Mouse (Mus musculus): ENCODE data around the gene Pdlim5.

The Pdlim5 gene

DNA sequence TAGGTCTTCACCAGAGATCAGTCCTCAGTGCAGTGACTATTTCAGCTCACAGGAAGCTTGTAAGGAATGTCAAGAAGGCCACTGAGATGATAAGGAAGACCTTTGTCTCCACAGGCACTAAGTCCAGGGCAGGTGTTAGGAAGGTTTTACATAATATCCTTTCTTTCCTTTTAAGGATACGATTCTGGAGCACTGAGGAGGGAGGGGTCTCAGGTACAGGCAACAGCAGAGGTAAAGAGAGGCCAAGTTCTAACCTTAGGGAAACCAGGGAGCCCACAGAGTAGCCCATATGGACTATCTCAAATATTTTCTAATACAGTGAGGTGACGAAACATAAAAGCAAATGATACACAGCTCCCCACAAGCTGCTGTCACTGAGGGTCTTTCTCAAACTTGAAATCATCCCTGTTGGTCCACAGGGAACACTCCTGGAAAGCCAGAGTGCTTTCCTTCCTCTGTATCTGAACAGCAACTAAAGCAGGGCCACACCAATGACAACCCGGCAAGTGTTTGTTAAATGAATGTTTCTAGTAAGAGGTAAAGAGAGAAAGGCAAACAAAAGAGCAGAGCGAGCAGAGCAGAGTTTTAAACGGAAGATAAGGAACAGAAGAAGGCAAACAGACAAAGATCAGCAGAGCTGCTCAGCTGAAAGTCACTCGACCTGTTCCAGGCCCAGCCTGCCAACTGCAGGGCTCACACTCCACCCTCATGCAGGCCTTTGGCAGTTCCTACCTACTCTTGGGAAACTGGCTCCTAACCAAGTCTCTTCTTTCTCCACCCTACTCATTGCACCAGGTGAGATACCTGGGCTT is 55.9 kb downstream of the Pdlim5 start:
- DNase-seq (ENCODE audit: low read depth, low spot score), result no peak

DNA sequence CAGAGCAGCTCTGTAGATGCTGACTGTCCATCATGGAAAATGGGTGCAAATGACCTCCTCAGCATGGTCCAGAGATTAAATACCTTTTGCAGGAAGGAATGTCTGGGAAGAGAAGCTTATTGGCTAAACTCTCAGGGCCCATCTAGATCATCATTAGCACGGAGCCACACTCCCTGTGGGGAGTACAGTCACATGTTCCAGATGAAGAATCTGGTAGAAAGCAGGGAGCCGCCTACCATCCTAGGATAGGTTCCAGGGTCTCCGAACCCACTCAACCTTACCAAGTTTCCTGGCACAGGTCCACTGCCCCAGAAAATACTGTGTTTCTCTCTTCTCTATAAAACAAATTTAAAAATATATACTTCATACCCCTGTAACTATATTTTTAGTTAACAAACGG is 57.4 kb downstream of the Pdlim5 start:
- no peak for DNase-seq (ENCODE audit: low read depth, low spot score)

DNA sequence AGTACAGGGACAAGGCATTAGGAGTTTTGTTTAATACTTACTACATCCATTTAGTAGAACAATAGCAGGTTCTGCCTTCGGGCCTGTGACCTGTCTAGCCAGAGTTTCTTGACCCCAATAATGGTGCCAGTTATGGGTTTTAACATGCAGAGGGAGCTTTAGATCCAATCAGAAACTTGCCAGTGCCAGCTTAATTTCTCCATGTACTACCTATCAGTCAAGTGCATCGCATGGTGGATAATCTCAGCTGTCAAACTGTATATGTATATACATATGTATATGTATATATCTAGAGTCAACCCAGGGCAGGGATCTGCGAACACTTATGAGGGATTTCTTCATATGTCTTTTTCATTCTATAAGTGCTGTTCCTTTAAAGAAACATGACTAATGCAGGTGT is 61.0 kb downstream of the Pdlim5 start:
- no peak for DNase-seq (ENCODE audit: low read depth, low spot score)

DNA sequence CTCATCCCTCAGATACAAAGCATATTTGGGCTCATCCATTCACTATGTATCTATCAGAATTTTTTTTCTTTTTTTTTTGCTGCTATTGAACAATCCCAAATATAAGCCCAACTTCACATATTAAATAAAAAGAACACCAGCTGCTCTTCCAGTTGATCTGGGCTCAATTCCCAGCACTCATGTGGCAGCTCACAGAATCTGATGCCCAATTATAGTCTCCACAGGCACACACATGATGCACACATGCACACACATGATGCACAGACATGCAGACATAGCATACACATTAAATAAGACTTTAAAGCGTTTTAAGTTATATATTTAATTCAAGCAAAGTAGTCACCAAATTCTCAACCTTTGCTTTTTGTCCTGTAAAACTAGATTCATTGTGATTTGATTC is 62.0 kb downstream of the Pdlim5 start:
- DNase-seq (ENCODE audit: low read depth, low spot score), result no peak

DNA sequence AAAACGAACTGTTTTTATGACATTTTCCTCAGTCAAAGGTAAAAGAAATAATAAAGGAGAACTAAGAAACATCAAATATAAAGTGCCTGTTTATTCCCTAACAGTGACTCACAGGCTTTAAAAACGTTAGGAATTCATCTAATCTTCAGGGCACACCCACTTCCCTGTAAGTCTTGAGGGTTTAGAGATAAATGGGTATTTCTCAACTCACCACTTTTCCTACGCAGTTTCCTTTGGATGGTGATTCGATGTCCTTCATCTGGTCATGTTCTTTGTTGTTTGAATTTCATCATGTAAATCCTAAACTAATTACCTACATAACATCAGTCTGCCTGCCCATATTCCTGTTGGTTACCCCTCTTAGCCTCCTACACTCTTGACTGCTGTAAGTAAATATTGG is 62.8 kb downstream of the Pdlim5 start:
- DNase-seq (ENCODE audit: low read depth, low spot score), result no peak

DNA sequence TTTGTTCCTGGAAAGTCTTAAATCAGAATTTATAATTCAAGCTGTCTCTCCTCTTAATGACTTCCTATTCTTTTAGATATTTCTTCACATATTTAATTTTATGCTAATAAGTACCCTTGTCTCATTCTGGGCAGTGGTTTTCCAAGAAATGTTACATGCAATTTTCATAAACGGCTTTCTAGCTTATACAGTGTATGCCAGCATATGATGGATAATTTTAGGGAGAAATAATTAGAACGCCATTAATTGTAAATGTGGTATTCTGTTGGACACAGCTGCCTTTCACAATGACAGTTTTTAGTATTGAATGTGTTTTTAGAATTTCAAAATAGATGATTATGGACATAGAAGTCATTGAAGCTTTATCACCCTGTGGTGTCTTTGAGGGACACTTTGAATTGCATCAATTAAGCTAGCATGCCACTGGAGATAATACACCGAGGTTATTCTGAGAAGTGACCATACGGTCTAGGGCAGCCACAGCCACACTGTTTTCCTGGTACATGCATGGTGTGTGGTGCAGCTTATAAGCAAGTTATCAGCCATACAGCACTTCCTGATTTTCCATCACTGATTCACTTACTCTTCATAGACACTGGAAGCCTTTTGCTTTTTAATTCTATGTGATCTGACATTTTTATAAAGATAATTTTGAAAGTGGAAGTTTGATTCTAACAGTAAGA is 63.5 kb downstream of the Pdlim5 start:
- DNase-seq (ENCODE audit: low read depth, low spot score), result no peak

DNA sequence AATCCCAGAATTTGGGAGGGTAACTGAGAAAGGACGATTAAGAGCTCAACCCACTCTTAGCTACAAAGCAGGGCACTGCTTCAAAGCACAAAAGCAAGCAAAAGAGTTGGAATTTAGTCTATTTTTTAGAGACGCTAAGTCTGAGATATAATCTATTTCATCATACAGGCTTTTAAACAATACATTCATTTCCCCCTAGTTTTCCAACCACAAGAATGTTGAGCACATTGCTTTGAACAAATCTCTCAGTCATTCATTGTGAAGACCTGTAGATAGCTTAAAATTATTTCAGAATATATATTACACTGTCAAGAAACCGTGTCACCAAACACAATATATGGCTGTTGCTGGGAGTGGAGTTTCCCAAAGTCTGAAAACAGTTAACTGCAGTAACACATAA is 65.1 kb downstream of the Pdlim5 start:
- DNase-seq (ENCODE audit: low read depth, low spot score), result no peak

DNA sequence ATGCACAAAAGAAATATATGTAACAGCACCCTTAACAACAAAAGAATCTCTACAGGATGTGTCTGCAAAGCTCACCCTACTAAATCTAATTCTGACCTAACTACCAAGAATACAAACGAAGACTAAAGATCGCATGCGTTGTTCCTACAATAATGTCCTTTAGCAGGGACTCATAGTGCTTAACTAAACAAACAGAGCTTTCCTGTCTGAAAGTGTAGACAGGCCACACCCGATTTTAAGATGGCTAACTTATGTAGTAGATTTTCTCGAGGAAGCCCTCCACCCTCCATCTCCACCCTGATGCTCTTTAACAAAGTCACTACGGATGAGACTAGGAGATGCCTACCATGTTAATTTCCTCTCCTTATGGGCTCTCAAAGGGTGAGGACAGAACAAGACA is 71.9 kb downstream of the Pdlim5 start:
- DNase-seq (ENCODE audit: low read depth, low spot score), result no peak

DNA sequence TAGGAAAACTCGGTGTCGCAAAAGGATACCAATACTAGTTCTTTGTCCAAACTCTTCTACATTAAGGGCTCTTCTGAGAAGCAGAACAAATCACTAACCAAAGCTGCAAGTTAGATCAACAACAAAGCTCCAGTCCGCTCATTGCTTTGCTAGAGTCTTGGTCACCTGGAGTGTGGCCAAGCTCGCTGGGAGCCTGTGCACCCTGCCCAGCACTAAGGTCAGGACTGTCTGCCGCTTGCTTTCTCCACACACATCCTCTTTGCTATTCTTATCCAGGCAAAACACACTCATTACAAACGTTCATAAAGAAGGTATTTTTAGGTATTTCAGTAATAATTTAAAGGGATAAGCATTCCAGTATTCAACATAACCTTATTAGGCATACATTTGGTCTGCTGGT is 73.6 kb downstream of the Pdlim5 start:
- DNase-seq (ENCODE audit: low read depth, low spot score), result no peak

DNA sequence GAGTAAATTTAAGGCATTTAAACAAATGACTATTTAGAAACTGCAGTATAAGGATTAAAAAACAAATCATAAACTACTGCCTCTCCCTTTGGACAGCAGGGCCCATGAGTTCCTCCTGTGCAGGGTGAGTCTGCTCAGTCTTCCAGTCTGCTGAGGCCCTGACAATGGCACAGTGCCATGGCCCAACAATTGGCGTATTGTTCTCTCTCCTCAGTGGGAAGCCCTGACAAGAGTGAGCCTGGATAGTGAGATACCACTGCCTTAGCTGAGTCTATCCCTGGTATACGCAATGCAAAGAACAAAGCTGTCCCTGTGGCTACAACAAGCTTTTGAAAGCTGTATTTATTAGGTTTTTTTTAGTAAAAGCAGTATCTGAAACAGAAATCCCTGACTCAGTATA is 77.3 kb downstream of the Pdlim5 start:
- DNase-seq (ENCODE audit: low read depth, low spot score), result peak; percentile 22

DNA sequence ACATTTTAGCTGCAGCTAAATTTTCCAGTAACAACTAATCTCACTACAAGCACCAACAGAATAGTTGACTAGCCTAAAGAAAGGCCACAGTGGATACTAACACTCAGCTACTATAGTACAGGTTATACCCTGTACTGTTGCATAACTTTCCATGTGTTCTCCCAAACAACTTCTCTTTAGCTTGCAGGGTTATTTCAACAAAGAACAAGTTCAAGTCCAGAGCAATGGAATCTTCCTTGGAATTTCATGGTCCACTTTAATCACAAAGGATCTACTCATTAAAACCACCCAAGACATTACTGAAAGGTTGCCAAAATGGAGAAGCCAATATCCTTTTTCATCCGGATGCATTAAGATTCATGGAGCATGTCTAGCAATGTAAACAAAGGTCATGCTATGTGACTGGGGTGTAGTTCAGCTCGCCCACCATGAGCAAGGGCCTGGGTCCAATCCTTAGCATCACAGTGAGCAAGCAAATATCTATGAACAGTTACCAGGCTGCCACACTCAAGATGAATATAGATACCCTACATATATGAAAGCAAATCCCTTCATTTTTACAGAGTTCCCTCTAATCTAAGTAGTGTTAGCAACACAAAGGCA is 79.3 kb downstream of the Pdlim5 start:
- no peak for DNase-seq (ENCODE audit: low read depth, low spot score)

DNA sequence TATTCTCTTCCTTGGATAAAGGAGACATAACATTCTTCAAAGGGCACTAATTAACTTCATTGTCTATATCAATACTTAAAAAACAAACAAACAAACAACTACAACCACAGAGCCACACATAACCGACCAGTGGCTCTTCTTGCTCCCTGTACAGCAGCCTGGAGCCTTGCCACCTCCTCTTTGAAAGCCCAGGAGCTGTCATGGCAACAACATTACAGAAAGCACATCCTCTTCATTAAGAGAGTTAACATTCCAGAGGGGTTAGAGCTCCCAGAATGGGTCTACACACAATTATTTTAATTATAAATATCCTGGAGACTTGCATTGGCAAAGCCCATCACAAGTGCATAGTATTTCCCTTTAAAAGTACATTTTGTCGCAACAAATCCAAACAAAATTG is 84.4 kb downstream of the Pdlim5 start:
- no peak for DNase-seq (ENCODE audit: low read depth, low spot score)

DNA sequence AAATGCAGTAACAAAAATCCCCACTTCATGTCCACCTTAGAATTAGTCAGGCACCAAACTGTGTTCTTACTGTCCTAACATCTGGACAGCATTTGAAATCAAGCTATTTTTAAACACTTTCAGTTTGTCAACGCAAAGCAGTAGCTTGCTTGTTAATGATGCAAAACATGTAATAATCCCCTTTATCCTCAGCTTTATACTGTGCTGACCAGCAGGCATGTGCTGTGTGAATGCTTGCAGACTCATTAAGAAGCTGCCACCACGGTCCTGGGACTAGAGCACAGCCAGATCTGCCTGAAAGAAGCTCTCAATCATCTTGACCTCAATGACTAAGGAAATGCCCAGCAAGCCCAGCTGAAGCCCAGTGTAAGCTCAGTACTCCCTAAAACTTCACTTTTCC is 85.0 kb downstream of the Pdlim5 start:
- DNase-seq (ENCODE audit: low read depth, low spot score), result no peak

DNA sequence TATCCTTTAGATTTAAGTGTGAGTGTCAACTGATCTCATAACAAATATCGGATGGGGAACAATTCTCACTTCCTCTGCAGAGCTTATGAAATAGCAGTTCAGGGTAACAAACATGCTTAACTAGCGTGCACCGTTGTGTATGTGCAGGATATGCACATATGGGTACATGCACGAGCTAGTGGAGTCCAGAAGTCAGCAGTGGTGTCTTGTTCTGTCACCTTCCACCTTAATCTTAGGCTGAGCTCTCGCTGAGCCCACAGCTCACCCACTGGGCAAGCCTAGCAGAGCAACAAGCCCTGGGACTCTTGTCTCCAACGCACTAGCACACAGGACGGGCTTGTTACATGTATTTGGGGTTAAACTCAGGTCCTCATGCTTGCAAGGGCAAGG is 100.2 kb downstream of the Pdlim5 start:
- no peak for DNase-seq (ENCODE audit: low read depth, low spot score)

DNA sequence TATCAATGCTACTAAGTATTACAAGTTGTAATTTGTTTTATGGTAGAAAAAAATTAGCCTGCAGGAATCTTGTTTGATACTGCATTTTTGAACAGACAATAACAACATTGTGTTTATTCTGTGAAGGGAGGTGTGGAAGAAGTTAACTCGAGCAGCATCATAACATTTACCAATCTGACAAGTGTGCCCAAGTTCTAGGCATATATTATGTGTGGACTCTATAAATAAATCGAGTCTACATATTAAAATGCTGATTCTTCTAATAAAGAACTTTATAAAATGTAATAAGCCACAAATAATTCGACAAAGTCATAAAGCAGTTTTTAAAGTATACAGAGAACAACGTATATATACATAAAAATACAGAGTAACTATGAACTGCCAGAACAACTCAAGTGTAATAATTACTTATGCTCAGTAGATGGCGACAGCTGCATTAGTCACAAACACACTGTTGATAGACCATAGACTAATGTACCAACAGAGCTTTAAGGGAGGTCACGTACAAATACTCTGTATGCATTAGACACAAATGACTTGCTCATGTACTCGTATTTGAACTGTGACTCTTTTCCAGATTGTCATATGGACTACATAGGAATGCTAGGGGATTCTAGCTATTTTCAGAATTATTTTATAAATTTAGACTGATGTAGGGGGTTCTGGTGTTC is 100.7 kb downstream of the Pdlim5 start:
- peak; percentile 58 for DNase-seq (ENCODE audit: low read depth, low spot score)

DNA sequence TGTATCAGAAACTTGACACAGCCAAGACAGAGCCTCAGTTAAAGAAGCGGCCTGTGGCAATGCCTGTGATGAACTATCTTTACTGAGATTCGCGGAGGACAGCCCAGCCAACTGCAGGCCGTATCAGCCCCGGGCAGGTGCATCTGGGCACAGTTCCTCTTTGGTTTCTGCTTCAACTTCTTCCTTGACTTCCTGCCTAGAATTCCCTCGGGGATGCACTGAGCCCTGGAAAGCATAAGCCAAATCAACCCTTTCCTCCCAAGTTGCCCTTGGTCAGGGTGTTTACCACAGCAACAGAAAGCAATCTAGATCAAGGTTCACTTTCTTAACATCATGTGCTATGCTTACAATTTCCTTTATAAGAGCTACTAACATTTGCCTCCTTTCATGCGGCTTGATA is 101.9 kb downstream of the Pdlim5 start:
- no peak for DNase-seq (ENCODE audit: low read depth, low spot score)

DNA sequence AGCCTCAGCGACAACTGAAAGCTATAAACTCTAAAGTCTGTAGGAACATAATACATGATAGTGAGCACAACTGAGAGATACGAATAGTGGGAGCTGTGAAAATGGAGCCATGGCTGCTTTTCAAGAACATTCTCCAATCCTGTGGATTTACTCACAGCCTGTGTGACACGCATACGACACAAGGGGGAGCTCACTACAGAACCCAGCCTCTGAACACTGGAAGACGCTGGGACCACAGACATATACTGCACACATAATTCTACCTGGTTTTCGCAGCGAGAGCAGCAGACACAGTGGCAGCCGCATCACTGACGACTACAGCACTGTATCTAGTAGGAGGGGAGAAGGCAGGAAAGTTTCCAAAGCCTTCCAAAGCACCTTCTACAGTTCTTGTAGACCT is 112.8 kb downstream of the Pdlim5 start:
- DNase-seq (ENCODE audit: low read depth, low spot score), result peak; percentile 43

DNA sequence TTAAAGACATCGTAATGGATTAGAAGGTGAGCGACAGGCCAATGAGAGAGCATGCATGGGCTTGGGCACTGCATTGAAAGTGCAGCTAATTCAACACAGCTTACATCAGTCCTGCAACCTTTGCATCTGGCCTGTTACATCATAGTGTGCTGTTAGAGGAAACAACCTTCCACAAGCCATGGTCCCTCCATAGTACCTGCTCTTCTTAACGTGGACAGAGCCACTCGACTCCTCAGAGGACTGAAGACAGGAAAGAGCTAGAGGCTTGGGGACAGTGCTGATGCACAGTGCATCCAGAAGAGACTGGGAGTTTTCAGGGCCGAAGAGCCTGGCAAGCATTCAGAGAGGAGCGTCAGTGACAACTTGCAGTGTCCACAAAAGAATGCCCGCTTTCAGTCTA is 113.8 kb downstream of the Pdlim5 start:
- no peak for DNase-seq (ENCODE audit: low read depth, low spot score)

DNA sequence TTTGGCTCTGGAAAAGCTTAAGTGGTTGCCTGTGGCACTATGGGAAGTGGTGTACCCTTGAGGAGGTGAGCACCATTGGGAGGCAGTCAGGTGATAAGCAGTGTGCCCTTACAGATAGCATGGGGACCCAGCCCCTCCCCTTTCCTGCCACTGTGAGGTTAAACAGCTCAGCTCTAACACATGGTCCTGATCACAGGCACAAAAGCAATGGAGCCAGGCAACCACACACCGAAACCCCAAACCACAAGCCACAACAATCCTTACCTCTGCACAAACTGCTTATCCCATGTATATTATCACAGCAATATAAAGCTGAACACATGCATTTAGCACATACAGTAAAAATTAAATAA is 114.4 kb downstream of the Pdlim5 start:
- DNase-seq (ENCODE audit: low read depth, low spot score), result no peak

DNA sequence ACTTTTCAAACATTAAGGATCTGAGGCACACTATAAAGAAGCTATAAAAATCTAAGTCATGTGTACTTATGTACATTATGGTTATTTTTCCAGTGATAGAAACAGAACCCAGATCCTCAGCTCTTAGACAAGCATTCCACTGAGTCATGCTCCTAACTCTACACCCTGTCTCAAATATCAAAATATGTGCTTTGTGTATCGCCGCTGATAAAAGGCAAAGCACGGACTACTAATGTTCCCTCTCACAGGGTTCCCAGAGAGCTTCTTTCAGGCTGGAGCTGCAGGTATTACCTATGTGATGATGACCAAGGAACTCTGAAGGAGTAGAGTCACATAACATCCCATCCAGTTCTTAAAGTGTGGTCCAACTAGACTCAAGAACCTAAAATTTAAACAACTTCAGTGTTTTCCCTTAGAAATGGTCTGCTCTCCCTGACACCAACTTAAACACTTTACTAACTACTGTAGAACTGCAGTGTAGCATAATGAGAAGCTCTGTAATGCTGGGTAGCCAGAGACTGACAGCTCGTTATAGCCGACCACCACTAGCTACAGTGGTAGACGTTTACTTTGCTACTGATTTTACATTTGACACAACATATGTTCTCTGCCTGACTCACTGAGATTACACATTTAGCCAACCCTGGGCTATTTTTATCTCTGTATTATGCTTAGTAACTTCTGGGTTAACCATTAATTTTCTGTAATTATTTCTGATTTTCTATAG is 115.0 kb downstream of the Pdlim5 start:
- no peak for DNase-seq (ENCODE audit: low read depth, low spot score)

DNA sequence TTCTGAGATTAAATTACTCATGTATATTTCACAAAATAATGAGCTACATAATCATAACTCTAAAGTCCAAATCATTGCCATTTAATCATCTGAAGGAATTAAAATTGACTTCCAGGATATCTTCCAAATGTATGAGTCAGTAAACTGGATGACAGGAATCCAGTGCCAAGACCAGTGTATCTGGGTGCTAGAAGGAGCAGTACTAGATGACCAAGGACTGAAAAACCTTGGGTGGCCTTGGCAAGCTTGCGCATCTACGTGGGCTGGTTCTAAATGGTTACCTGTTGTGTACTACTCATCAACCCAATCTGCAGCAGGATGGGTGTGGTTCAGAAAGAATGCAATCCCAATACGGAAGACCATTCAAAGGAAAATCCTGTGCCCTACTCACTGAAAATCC is 116.5 kb downstream of the Pdlim5 start:
- no peak for DNase-seq (ENCODE audit: low read depth, low spot score)

DNA sequence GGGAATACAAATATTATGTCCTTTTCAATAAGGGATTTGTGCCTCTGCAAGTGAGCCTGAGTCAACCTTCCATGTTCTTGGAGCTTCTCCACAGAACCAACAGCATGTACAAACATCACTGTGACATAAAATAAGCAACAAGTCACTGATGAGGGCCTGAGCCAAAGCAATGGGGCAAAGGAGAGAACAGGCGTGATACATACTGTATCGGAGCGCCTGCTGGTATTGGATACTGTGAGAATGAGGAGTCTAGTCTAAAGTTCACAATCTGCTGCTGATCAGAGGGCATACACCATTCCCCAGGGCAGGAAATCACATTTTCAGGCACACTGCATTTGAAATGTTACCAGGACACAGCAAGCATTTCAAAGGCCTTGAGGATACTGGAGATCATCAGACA is 119.0 kb downstream of the Pdlim5 start:
- DNase-seq (ENCODE audit: low read depth, low spot score), result no peak
